Mouse (Mus musculus) embryo, embryonic 11 days (tissue): ENCODE results near the gene Fam213a.
"Not testable (repeated sequence)": the region's sequence is repeated elsewhere in the genome, so short reads cannot be mapped to it uniquely, and the experiment has no call there.

ENCODE experiments used
- DNase-seq: peaks from one replicate; pipeline ENCODE4 v3.0.0-alpha.2; 2015

Gene Fam213a

GRCm38 (mm10) chr14:41013630-41014613 is at the start of gene Fam213a:
Fam213a (minus strand) TSS chr14:41013788.
- DNase-seq, result peak; percentile 95

- DNase-seq, result not testable (repeated sequence)
Observed at GRCm38 (mm10) chr14:41053190-41053589, 39.6 kb upstream of the Fam213a start.

GRCm38 (mm10) chr14:41052481-41052880 is 38.9 kb upstream of the Fam213a start:
- no peak for DNase-seq

GRCm38 (mm10) chr14:41050471-41050870 is 36.9 kb upstream of the Fam213a start:
- no peak for DNase-seq

- no peak for DNase-seq
Observed at GRCm38 (mm10) chr14:41047402-41047801, 33.8 kb upstream of the Fam213a start.

- peak; percentile 69 for DNase-seq
Observed at GRCm38 (mm10) chr14:41035146-41035798, 21.7 kb upstream of the Fam213a start.

- DNase-seq, result peak; percentile 87
Observed at GRCm38 (mm10) chr14:41033135-41034110, 19.8 kb upstream of the Fam213a start.

GRCm38 (mm10) chr14:41030989-41031513 is 17.5 kb upstream of the Fam213a start:
- no peak for DNase-seq

- no peak for DNase-seq
Observed at GRCm38 (mm10) chr14:41029303-41029702, 15.7 kb upstream of the Fam213a start.

GRCm38 (mm10) chr14:41025594-41026284 is 12.2 kb upstream of the Fam213a start:
- DNase-seq, result no peak

- DNase-seq, result no peak
Observed at GRCm38 (mm10) chr14:41025087-41025486, 11.5 kb upstream of the Fam213a start.

- DNase-seq, result no peak
Observed at GRCm38 (mm10) chr14:41021246-41021645, 7.7 kb upstream of the Fam213a start.

- no peak for DNase-seq
Observed at GRCm38 (mm10) chr14:41017460-41017859, 3.9 kb upstream of the Fam213a start.

- DNase-seq, result no peak
Observed at GRCm38 (mm10) chr14:41014701-41015240, 1.2 kb upstream of the Fam213a start.

- no peak for DNase-seq
Observed at GRCm38 (mm10) chr14:41013143-41013542, 445 bp downstream of the Fam213a start.

- no peak for DNase-seq
Observed at GRCm38 (mm10) chr14:41011916-41012315, 1.7 kb downstream of the Fam213a start.

GRCm38 (mm10) chr14:41008138-41008537 is 5.5 kb downstream of the Fam213a start:
- no peak for DNase-seq

- DNase-seq, result no peak
Observed at GRCm38 (mm10) chr14:41007641-41008040, 5.9 kb downstream of the Fam213a start.

- DNase-seq, result no peak
Observed at GRCm38 (mm10) chr14:41006899-41007298, 6.7 kb downstream of the Fam213a start.

GRCm38 (mm10) chr14:41006263-41006662 is 7.3 kb downstream of the Fam213a start:
- DNase-seq, result no peak

GRCm38 (mm10) chr14:41005716-41006115 is 7.9 kb downstream of the Fam213a start:
- no peak for DNase-seq
